Mouse (Mus musculus): ENCODE measurements around the gene Brd3os. TPM values are rescaled to one million over a fixed set of nuclear protein-coding genes. Genes with fewer than 3 reads are reported as not detected.

The Brd3os gene
- polyA plus RNA-seq, 1 experiment from 2014 or later, result 16.7 TPM

Small RNA genes within 50 kb of the gene (microRNA-seq; reads per million reads assigned to microRNA genes)
- gene Gm24049 (not detected), gene Mir7578 (not detected)

Other genes with a start within 250 kb of the Brd3os start
- gene Sardh, start 194.0 kb upstream of the Brd3os start, polyA plus RNA-seq (2016; fragmentation: Nextera tagmentation; extraction: Ambion mirVana), result 5.8 and 6.8 TPM in 2 replicates
- 24.1 and 27.6 TPM in 2 replicates for gene Vav2, start 15.3 kb upstream of the Brd3os start, polyA plus RNA-seq (2016; fragmentation: Nextera tagmentation; extraction: Ambion mirVana)
- gene Brd3, start 65.3 kb downstream of the Brd3os start, polyA plus RNA-seq (2016; fragmentation: Nextera tagmentation; extraction: Ambion mirVana), result 127 and 145 TPM in 2 replicates
- gene Wdr5, start 72.8 kb downstream of the Brd3os start, polyA plus RNA-seq (2016; fragmentation: Nextera tagmentation; extraction: Ambion mirVana), result 61.5 and 62.3 TPM in 2 replicates
- 8.3 and 9.5 TPM in 2 replicates for gene Rxra, start 234.1 kb downstream of the Brd3os start, polyA plus RNA-seq (2016; fragmentation: Nextera tagmentation; extraction: Ambion mirVana)

Measured in midbrain, embryonic 12.5 days (tissue).